Mouse (Mus musculus) forebrain, embryonic 11.5 days (tissue): Measurements from ENCODE around the gene Wfs1. TPM values are rescaled to one million over a fixed set of nuclear protein-coding genes. Genes with fewer than 3 reads are reported as not detected.
"Not testable (repeated sequence)": the region's sequence is repeated elsewhere in the genome, so short reads cannot be mapped to it uniquely, and the experiment has no call there.

ENCODE experiments used
- ATAC-seq: fragments of 200-750 bp; cut with Nextera tagmentation; replicated peaks from 2 replicates; pipeline ENCODE4 v1.8.0; 2017; ENCODE audit warnings: moderate TSS enrichment; ENCODE audit not compliant: low FRiP score
- DNase-seq: peaks from one replicate; pipeline ENCODE4 v3.0.0-alpha.2; 2017; ENCODE audit warnings: low spot score
- H3K27ac ChIP-seq: fragments of 300-500 bp; sonication (generic); 2 replicates; pipeline ENCODE4 v1.5.1; 2014; ENCODE audit warnings: low read depth, low read length
- H3K27me3 ChIP-seq: fragments of 300-500 bp; sonication (generic); 2 replicates; pipeline ENCODE4 v1.6.1; 2014; ENCODE audit warnings: mild to moderate bottlenecking, low read length, mixed read lengths; ENCODE audit not compliant: control insufficient read depth, insufficient read depth
- H3K36me3 ChIP-seq: fragments of 300-500 bp; sonication (generic); 2 replicates; pipeline ENCODE4 v1.6.1; 2014; ENCODE audit warnings: mild to moderate bottlenecking, low read length, moderate library complexity, mixed read lengths; ENCODE audit not compliant: control insufficient read depth, insufficient read depth
- H3K4me1 ChIP-seq: fragments of 300-500 bp; sonication (generic); replicated peaks from 2 replicates; pipeline ENCODE4 v1.6.1; 2014; ENCODE audit warnings: low read length, mixed read lengths; ENCODE audit not compliant: control insufficient read depth, insufficient read depth
- H3K4me2 ChIP-seq: fragments of 300-500 bp; sonication (generic); 2 replicates; pipeline ENCODE4 v1.6.1; 2014; ENCODE audit warnings: low read depth, mild to moderate bottlenecking, low read length, moderate library complexity, mixed read lengths; ENCODE audit not compliant: severe bottlenecking
- H3K4me3 ChIP-seq: fragments of 300-500 bp; sonication (generic); 2 replicates; pipeline ENCODE4 v1.5.1; 2014; ENCODE audit warnings: low read depth, low read length
- H3K9ac ChIP-seq: fragments of 300-500 bp; sonication (generic); 2 replicates; pipeline ENCODE4 v1.6.1; 2014; ENCODE audit warnings: low read length
- H3K9me3 ChIP-seq: fragments of 300-500 bp; sonication (generic); 2 replicates; pipeline ENCODE4 v1.6.1; 2016; ENCODE audit warnings: low read length, mixed read lengths; ENCODE audit not compliant: control insufficient read depth
- WGBS: fragments of 180-500 bp; shearing (Covaris S2); extraction: QIAGEN DNeasy Blood & Tissue Kit; methylation state at CpG from one replicate; pipeline ENCODE4 v1.1.7; 2014; 5-methylcytosine and 5-hydroxymethylcytosine counted together
- polyA plus RNA-seq: library from polyadenylated mRNA; unstranded; fragments of >200 nt; fragmentation: Nextera tagmentation; extraction: Ambion mirVana; gene quantifications from 2 replicates; pipeline ENCODE4 v1.2.1, GENCODE M21; 2014

Gene Wfs1
- polyA plus RNA-seq, 1 experiment from 2014 or later, result 8.8 TPM

GRCm38 (mm10) chr5:36946445-36946844 is 42.6 kb downstream of the Wfs1 start:
- H3K9ac ChIP-seq, result no peak overlapping the region
- peaks cover 6% of the 10 kb centered on the region for H3K4me1 ChIP-seq
- no peaks in the 10 kb centered on the region for H3K36me3 ChIP-seq
- ATAC-seq (peak; percentile 49), DNase-seq (peak; percentile 84)
- H3K27ac ChIP-seq, result no peak overlapping the region
- peaks cover 5% of the 10 kb centered on the region for H3K27me3 ChIP-seq
- WGBS, result 9% methylated on average over 5 of the region's 5 CpGs
- H3K4me3 ChIP-seq, result no peak overlapping the region
- no peak overlapping the region for H3K4me2 ChIP-seq
- H3K9me3 ChIP-seq, result no peaks in the 10 kb centered on the region

GRCm38 (mm10) chr5:36945713-36946112 is 43.3 kb downstream of the Wfs1 start:
- Histone ChIP-seq H3K27me3 (peaks cover 5% of the 10 kb centered on the region), H3K4me2 (no peak overlapping the region), H3K4me3 (no peak overlapping the region), H3K27ac (no peak overlapping the region), H3K9ac (no peak overlapping the region), H3K4me1 (peaks cover 6% of the 10 kb centered on the region), H3K9me3 (no peaks in the 10 kb centered on the region), H3K36me3 (no peaks in the 10 kb centered on the region)
- ATAC-seq (no peak), DNase-seq (no peak)
- 79% methylated on average over 2 of the region's 2 CpGs for WGBS

DNA sequence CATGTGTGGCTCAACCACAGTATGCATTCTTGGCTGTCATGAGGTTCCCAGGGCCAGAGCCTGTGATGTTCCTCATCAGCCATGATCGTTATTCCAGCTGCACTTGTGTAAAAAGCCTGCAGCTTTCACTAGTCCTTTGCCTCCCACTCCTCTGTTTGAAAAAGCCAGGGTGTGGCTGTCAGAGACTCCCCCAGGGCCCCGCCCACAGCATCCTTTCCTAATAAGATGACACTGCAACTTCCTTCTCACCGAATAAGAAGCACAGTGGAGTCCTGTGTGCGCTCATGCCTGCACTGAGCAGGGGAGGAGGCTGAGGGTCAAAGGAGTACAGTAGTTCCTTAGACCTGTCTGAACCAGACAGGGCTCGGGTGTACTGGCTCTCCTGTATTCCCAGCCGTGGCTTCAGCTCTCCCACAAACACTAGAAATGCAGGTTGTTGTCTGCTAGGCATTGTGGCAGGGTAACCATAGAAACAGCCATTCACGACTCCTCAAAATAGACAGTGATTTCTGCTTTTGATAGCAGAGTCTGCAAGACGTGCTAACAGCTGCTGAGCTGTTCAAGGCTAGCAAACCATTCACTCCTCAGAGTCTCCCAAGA is 43.8 kb downstream of the Wfs1 start:
- H3K27me3 ChIP-seq, result peaks cover 5% of the 10 kb centered on the region
- H3K27ac ChIP-seq, result no peak overlapping the region
- 46% methylated on average over 8 of the region's 8 CpGs for WGBS
- peak; percentile 37; the same call in 1 of the 2 replicates for ATAC-seq
- H3K4me2 ChIP-seq, result no peak overlapping the region
- H3K36me3 ChIP-seq, result no peaks in the 10 kb centered on the region
- H3K9me3 ChIP-seq, result no peaks in the 10 kb centered on the region
- H3K4me3 ChIP-seq, result no peak overlapping the region
- DNase-seq, result no peak
- no peak overlapping the region for H3K9ac ChIP-seq
- H3K4me1 ChIP-seq, result peaks cover 6% of the 10 kb centered on the region

DNA sequence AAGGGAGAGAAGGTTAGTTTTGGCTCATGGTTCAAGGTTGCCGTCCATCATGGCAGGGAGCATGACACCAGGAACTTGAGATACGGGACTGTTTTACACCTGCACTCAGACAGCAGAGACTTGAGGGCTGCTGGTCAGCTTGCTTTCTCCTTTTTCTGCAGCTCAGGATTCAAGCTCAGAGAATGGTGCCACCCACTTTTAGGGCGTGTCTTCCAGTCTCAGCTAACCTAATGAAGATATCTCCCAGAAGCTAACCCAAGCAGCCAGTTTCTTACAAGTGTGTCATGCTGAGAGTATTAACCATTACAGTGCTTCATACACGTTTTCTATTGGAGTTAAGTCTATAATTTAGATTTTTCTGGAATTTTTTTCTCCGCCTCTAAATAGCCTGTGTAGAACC is 44.5 kb downstream of the Wfs1 start:
- ATAC-seq (no peak), DNase-seq (no peak)
- 78% methylated on average over 5 of the region's 5 CpGs for WGBS
- peaks cover 4% of the 10 kb centered on the region for H3K27me3 ChIP-seq
- H3K4me2 ChIP-seq, result no peak overlapping the region
- H3K36me3 ChIP-seq, result no peaks in the 10 kb centered on the region
- no peaks in the 10 kb centered on the region for H3K9me3 ChIP-seq
- no peak overlapping the region for H3K9ac ChIP-seq
- no peak overlapping the region for H3K4me3 ChIP-seq
- no peak overlapping the region for H3K27ac ChIP-seq
- H3K4me1 ChIP-seq, result peaks cover 6% of the 10 kb centered on the region

DNA sequence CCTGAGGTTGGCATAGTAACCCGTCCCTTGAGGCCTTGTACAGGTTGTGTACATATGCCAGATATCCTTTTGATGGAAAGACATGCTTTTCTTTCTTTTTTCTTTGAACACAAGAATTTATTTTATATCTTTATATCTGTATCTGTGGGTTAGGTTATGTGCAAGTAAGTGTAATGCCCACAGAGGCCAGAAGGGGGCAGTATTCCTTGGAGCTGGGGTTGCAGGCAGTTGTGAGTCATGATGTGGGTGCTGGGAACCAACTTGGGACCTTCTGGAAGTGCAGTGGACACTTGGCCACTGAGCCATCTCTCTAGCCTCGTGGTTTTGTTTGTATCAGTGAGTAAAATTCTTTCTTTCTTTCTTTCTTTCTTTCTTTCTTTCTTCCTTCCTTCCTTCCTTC is 46.6 kb downstream of the Wfs1 start:
- Histone ChIP-seq H3K9me3 (no peaks in the 10 kb centered on the region), H3K4me3 (no peak overlapping the region), H3K27me3 (no peaks in the 10 kb centered on the region; the same call in 1 of the 2 replicates), H3K27ac (no peak overlapping the region), H3K4me1 (peaks cover 6% of the 10 kb centered on the region), H3K4me2 (no peak overlapping the region), H3K9ac (no peak overlapping the region), H3K36me3 (no peaks in the 10 kb centered on the region)
- WGBS, result 91% methylated on average over 2 of the region's 2 CpGs
- DNase-seq (no peak), ATAC-seq (no peak)

DNA sequence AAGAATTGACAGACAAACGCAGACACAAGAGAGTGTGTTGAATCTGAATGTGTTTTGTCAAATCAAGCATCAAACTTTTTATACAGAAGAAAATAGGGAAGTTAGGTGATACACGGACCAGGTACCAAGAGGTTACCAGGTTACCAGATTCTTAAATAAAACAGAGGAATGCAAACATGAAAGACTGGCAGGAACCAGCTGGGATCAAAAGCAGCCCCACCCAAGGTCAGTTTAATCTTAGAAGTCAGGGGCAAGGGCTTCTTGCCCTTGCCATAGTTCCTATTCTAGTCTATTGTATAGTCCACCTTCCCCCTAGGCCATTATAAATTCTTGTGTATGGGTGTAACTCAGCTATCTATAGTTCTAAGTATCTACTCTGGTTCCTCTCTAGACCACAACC is 50.0 kb downstream of the Wfs1 start:
- not testable (repeated sequence) for H3K36me3 ChIP-seq, H3K4me3 ChIP-seq

GRCm38 (mm10) chr5:36938021-36938420 is 51.0 kb downstream of the Wfs1 start:
- Histone ChIP-seq H3K27ac (no peak overlapping the region), H3K4me1 (no peaks in the 10 kb centered on the region), H3K36me3 (no peaks in the 10 kb centered on the region), H3K9ac (no peak overlapping the region), H3K9me3 (no peaks in the 10 kb centered on the region), H3K27me3 (no peaks in the 10 kb centered on the region), H3K4me2 (no peak overlapping the region), H3K4me3 (no peak overlapping the region)
- WGBS, result 91% methylated on average over 5 of the region's 5 CpGs
- no peak for ATAC-seq
- DNase-seq, result no peak

More for the DNA sequence above, 50.0 kb downstream of the Wfs1 start:
- H3K27ac ChIP-seq, H3K27me3 ChIP-seq, DNase-seq, ATAC-seq, H3K9me3 ChIP-seq, H3K9ac ChIP-seq, H3K4me1 ChIP-seq, H3K4me2 ChIP-seq: not testable (repeated sequence)
- WGBS, result 74% methylated on average over 2 of the region's 2 CpGs

GRCm38 (mm10) chr5:36936548-36936947 is 52.5 kb downstream of the Wfs1 start:
- Histone ChIP-seq H3K9ac (no peak overlapping the region), H3K4me2 (no peak overlapping the region), H3K9me3 (no peaks in the 10 kb centered on the region), H3K27me3 (no peaks in the 10 kb centered on the region), H3K36me3 (no peaks in the 10 kb centered on the region), H3K4me1 (no peaks in the 10 kb centered on the region), H3K27ac (no peak overlapping the region), H3K4me3 (no peak overlapping the region)
- WGBS, result 83% methylated on average over 7 of the region's 7 CpGs
- DNase-seq, result no peak
- no peak for ATAC-seq
